Mouse (Mus musculus): ENCODE results near the gene Foxg1. TPM values are rescaled to one million over a fixed set of nuclear protein-coding genes. Genes with fewer than 3 reads are reported as not detected.

Foxg1 gene
- total RNA-seq (2014; fragmentation: Nextera tagmentation) (not detected in 2 replicates), total RNA-seq (2017) (not detected in 2 replicates)

- ATAC-seq (replicated peaks; ENCODE audit: low FRiP score, low TSS enrichment, poor library complexity, severe bottlenecking), result no peak
Observed at GRCm38 (mm10) chr12:49382565-49383520, at the start of gene Foxg1. Foxg1 (plus strand) TSS chr12:49382660.

DNA sequence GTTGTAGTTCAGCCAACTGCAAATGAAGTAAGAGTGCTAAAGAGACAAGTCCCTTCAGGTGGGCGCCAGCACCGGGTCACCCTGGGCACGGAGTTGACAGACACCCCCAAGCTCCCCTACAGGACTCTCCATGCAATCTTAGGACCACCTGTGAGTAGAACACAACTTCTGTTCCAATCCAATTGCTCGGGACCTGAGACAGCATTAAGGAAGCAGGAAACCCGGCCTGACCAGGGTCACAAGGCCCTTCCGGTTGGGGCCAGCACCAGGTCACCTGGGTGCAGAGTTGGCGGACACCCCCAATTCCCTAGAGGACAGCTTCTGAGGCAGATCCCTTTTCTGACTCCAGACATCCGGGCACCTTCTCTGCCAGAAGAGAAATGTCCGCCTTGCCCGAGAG, 32.8 kb upstream of the Foxg1 start:
- no peak for ATAC-seq (replicated peaks; ENCODE audit: low FRiP score, low TSS enrichment, poor library complexity, severe bottlenecking)

- ATAC-seq (replicated peaks; ENCODE audit: low FRiP score, low TSS enrichment, poor library complexity, severe bottlenecking), result no peak
Observed at GRCm38 (mm10) chr12:49368931-49369330, 13.5 kb upstream of the Foxg1 start.

DNA sequence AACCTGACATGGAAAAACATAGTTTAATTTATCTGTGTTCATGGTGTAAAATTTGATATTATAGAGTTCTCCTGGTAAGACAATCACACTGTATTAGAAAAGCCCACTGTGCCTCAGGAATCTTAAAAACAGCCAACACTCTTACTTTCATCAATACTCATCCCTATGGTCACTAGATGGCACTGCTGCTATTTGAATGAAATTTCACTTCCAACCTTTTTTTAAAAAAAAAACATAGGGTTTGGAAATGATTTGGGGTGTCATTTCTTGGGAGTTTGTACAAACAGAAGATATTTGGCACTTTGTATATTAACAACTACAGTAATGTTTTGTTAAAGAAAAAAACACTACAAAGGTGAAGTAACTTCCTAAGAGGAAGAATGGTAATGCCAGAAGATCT, 10.3 kb upstream of the Foxg1 start:
- ATAC-seq (replicated peaks; ENCODE audit: low FRiP score, low TSS enrichment, poor library complexity, severe bottlenecking), result no peak

- ATAC-seq (replicated peaks; ENCODE audit: low FRiP score, low TSS enrichment, poor library complexity, severe bottlenecking), result no peak
Observed at GRCm38 (mm10) chr12:49373176-49373575, 9.3 kb upstream of the Foxg1 start.

DNA sequence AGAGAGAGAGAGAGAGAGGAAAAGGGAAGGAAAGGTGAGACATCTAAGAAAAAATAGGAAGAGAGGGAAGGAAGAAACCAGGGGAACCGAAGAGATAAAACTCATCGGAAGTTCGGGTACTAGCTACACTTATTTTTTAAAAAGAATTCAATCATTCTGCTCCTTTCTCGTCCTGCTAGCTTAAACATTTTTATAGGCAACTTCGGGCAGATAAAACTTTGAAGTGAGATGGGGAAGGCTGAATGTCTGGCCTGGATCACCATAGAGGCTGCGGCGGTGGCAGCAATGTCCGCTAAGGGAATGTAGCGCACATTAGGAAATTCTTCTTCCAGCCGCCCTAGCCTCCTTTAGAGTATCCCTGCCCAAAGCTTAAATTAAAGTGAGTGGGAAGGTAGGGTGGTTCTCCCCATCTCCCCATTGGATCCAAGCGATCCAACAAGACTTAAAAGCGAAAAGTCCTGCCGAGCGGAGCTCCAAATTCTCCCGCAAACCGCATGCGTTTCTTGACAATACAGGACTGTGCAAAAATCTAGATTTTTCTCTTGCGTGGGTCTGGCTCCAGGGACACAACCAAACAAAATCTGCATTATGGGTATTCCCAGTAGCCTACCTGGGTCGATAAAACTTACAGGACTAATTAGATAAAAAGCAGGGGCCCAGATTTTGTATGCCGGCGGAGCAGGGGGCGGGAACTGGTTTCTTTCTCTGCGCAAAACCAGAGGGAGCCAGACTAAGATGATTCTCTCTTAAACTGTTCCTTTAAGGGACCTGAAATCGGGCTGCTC, 8.4 kb upstream of the Foxg1 start:
- ATAC-seq (replicated peaks; ENCODE audit: low FRiP score, low TSS enrichment, poor library complexity, severe bottlenecking), result no peak

GRCm38 (mm10) chr12:49374606-49374995, 7.9 kb upstream of the Foxg1 start:
- peak; percentile 70; the same call in 1 of the 2 replicates for ATAC-seq (replicated peaks; ENCODE audit: low FRiP score, low TSS enrichment, poor library complexity, severe bottlenecking)

- ATAC-seq (replicated peaks; ENCODE audit: low FRiP score, low TSS enrichment, poor library complexity, severe bottlenecking), result no peak
Observed at GRCm38 (mm10) chr12:49375427-49376317, 6.8 kb upstream of the Foxg1 start.

- no peak for ATAC-seq (replicated peaks; ENCODE audit: low FRiP score, low TSS enrichment, poor library complexity, severe bottlenecking)
Observed at GRCm38 (mm10) chr12:49376318-49376992, 6.0 kb upstream of the Foxg1 start.

- ATAC-seq (replicated peaks; ENCODE audit: low FRiP score, low TSS enrichment, poor library complexity, severe bottlenecking), result no peak
Observed at GRCm38 (mm10) chr12:49377281-49377970, 5.0 kb upstream of the Foxg1 start.

DNA sequence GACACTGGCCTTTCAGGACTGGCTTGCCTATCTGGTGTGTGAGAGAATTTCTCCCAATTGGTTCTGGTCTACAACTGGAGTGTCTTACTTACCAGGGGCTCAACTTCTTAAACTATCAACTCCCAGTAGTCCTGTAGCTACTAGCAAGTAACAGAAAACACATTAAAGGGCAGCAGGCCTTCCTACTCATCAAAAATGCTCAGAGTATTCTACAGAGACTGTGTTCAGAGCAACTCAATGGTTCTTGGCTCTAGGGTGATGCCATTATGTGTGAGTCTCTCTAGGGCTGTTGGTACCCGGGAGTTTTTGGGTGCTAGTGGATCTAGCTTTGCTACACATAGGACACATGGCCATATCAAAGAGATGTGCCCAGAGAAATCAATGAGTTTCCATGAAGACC, 3.5 kb upstream of the Foxg1 start:
- no peak for ATAC-seq (replicated peaks; ENCODE audit: low FRiP score, low TSS enrichment, poor library complexity, severe bottlenecking)

GRCm38 (mm10) chr12:49379446-49379845, 3.0 kb upstream of the Foxg1 start:
- ATAC-seq (replicated peaks; ENCODE audit: low FRiP score, low TSS enrichment, poor library complexity, severe bottlenecking), result no peak

GRCm38 (mm10) chr12:49380442-49380841, 2.0 kb upstream of the Foxg1 start:
- no peak for ATAC-seq (replicated peaks; ENCODE audit: low FRiP score, low TSS enrichment, poor library complexity, severe bottlenecking)

DNA sequence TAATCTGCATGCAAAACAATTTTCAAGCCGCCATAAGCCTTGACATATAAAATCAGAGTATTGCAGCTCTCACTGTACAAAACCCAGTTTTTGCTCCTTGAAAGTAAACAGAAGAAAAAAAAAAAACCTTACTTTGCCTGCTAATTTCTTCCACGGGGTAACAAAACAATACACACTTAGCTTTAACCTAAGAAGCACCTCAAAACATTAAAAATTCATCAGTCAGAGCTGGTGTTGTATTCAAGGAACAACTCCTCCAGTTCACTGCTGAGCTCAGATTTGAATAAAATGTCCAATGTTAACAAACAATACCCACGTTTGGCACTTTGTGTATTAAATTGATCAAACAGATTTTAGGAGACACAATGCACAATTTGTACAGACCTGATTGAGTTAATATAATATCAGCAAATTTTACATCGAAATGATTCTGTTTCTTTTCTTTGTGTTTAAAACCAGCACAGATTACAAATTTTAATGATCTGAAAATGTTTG, 1.4 kb upstream of the Foxg1 start:
- no peak for ATAC-seq (replicated peaks; ENCODE audit: low FRiP score, low TSS enrichment, poor library complexity, severe bottlenecking)

DNA sequence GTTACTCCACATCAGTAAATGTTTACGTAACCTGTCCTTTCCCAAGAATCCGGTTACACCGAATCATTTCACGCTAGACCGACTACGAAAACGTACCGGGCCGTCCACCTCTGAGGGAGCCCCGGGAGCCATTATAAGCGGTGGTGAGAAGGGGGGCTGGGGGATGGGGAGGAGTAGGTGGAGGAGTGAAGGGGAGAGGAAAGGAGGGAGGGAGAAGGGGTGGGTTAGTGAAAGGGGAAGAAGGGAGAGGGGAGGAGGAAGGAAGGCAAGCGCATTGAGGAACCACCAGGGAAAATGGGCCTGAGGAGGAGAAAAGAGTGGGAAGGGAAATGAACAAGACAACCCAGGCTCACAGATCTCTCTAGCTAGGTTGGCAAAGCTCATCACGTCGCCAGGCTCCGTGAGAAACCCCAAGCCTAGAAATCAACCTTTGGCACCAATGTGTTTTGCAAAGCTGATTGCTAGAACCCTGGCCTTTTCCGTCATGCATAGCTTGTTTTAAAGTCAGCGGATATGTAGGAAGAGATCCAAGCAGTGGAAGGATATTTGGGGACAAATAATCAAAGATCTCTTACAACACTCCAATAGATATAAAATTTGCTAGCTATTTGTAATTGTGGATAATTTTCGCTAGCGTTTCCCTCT, 617 bp upstream of the Foxg1 start:
- ATAC-seq (replicated peaks; ENCODE audit: low FRiP score, low TSS enrichment, poor library complexity, severe bottlenecking), result no peak

DNA sequence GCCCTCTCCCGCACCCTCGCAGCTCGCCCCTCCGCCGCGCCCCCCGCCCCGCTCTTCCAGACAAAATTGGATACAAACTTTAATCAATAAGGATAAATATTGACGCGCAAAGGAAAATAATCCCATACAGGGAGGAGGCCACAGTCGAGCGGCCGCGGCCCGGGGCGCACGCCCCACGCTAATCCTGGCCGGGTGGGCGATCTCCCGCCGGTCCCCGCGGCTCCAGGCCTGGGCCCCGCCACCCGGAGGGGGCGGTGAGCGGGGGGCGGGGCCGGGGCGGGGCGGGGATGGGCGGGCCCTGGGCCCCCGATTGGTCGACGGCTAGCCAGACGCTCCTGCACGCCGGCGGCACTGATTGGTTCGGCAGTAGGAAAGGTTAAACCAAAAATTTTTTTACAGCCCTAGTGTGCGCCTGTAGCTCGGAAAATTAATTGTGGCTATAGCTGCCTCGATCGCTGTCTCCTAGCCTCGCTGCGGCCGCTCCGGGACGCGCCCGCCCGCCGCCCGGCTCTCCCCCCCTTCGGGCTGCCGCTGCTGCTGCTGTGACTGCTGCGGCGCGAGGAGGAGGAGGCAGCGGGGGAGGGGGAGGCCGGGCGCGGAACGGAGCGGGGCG, 1.2 kb downstream of the Foxg1 start:
- 0 out of 2 replicates have a peak, but pooled peaks have one; percentile 37 for ATAC-seq (replicated peaks; ENCODE audit: low FRiP score, low TSS enrichment, poor library complexity, severe bottlenecking)

DNA sequence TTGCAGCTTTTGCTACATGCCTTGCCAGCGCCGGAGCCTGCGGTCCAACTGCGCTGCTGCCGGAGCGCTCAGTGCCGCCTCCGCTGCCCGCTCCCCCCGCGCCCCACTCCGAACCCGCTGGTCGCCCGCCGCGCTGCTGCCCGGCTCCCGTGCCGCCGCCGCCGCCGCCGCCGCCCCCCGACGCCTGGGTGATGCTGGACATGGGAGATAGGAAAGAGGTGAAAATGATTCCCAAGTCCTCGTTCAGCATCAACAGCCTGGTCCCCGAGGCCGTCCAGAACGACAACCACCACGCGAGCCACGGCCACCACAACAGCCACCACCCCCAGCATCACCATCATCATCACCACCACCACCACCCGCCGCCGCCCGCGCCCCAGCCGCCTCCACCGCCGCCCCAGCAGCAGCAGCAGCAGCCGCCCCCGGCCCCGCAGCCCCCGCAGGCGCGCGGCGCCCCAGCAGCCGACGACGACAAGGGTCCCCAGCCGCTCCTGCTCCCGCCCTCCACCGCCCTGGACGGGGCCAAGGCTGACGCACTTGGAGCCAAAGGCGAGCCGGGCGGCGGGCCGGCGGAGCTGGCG, 1.9 kb downstream of the Foxg1 start:
- ATAC-seq (replicated peaks; ENCODE audit: low FRiP score, low TSS enrichment, poor library complexity, severe bottlenecking), result no peak
